Mouse (Mus musculus) ES-E14 (cell line): ENCODE measurements around the gene Spink2.

Experiments used
- CHD2 ChIP-seq: IDR thresholded peaks from 2 replicates; pipeline ENCODE4 v1.6.1; 2014; ENCODE audit warnings: mild to moderate bottlenecking, low read depth, low read length, inconsistent platforms
- MAFK ChIP-seq: IDR thresholded peaks from 2 replicates; pipeline ENCODE4 v1.6.1; 2014; ENCODE audit warnings: mild to moderate bottlenecking, low read depth, low read length, inconsistent platforms; ENCODE audit not compliant: insufficient read depth
- ZNF384 ChIP-seq: IDR thresholded peaks from 2 replicates; pipeline ENCODE4 v1.6.1; 2012; ENCODE audit warnings: low read depth, low read length, inconsistent platforms

DNA sequence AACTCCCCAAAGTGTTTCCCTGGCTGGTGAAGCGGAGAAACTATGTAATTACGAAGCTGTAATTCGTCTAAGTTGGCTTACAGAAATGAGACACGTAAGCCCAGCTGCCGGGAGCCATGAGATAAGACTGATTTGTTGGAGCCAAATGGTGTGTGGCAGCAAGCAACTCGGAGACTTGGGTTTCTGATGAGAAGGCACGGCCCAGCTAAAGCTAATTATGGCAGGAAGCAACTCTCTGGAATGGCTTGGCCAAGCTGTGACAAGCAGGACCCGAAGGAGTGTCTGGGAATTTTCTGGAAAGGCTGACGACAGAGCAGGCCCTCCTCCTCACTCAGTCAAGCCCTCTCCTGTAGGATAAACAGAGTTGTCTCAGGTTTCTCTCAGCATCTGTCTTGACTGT is 33.3 kb downstream of the Spink2 start:
- TF ChIP-seq CHD2 (no peak), MAFK (no peak), ZNF384 (no peak)
